Mouse (Mus musculus) testis, adult 2 months (tissue): Measurements from ENCODE around the gene Gm48552. TPM values are rescaled to one million over a fixed set of nuclear protein-coding genes. Genes with fewer than 3 reads are reported as not detected.
A peak's percentile ranks its signal among the peaks of the same experiment; 100 is the strongest.

Experiments
- H3K27ac ChIP-seq: fragments of 200-500 bp; 2 replicates; pipeline ENCODE4 v1.5.1; 2012; ENCODE audit warnings: low read depth, low read length; ENCODE audit not compliant: control insufficient read depth, insufficient read depth
- H3K27me3 ChIP-seq: fragments of 200-500 bp; 2 replicates; pipeline ENCODE4 v1.6.1; 2012; ENCODE audit warnings: mild to moderate bottlenecking, low read length, moderate library complexity; ENCODE audit not compliant: control insufficient read depth, insufficient read depth
- H3K36me3 ChIP-seq: fragments of 200-500 bp; 2 replicates; pipeline ENCODE4 v1.6.1; 2012; ENCODE audit warnings: mild to moderate bottlenecking, low read length; ENCODE audit not compliant: control insufficient read depth, insufficient read depth
- H3K4me1 ChIP-seq: fragments of 200-500 bp; 2 replicates; pipeline ENCODE4 v1.6.1; 2012; ENCODE audit warnings: low read length; ENCODE audit not compliant: control insufficient read depth, insufficient read depth
- H3K4me3 ChIP-seq: fragments of 200-500 bp; 2 replicates; pipeline ENCODE4 v1.5.1; 2012; ENCODE audit warnings: low read depth, mild to moderate bottlenecking, low read length, moderate library complexity, mixed read lengths; ENCODE audit not compliant: control insufficient read depth
- CTCF ChIP-seq: fragments of 200-500 bp; IDR thresholded peaks from 2 replicates; pipeline ENCODE4 v1.5.1; 2012; ENCODE audit warnings: low read depth, mild to moderate bottlenecking, inconsistent platforms, low read length, moderate library complexity; ENCODE audit not compliant: control insufficient read depth, insufficient read depth, insufficient replicate concordance
- POLR2A ChIP-seq: fragments of 200-500 bp; IDR thresholded peaks from 2 replicates; pipeline ENCODE4 v1.6.1; 2012; ENCODE audit warnings: low read depth, mild to moderate bottlenecking, inconsistent platforms, low read length, moderate library complexity; ENCODE audit not compliant: control insufficient read depth
- polyA plus RNA-seq: library from polyadenylated mRNA; depleted of rRNA; stranded (reverse); fragments of >200 nt; gene quantifications from 2 replicates; pipeline ENCODE4 v1.2.3, GENCODE M21; 2012; rRNA removed

The Gm48552 gene
- 0.65 TPM in 1 of 2 replicates, not detected in the other for polyA plus RNA-seq

- H3K4me3 ChIP-seq, result no peak within 1 kb of the TSS
- H3K27ac ChIP-seq, result no peak within 1 kb of the TSS
- H3K4me1 ChIP-seq, result peaks cover 38% of the 10 kb centered on the region
These were observed at the start of gene Gm48552 for GRCm38 (mm10) chr10:81388505-81389055. Gene Gm48552 (plus strand): TSS chr10:81389005.

GRCm38 (mm10) chr10:81340551-81341332 is 48.1 kb upstream of the Gm48552 start:
- Histone ChIP-seq H3K27ac (no peak overlapping the region), H3K27me3 (no peaks in the 10 kb centered on the region), H3K4me1 (peaks cover 45% of the 10 kb centered on the region), H3K4me3 (no peak overlapping the region), H3K36me3 (no peaks in the 10 kb centered on the region)
- TF ChIP-seq POLR2A (no peak), CTCF (no peak)

More at GRCm38 (mm10) chr10:81388505-81389055, at the start of gene Gm48552:
- H3K36me3 ChIP-seq, result no peaks in the 10 kb centered on the region
- TF ChIP-seq POLR2A (peak; percentile 46; the same call in 1 of the 2 replicates), CTCF (no peak)
- H3K27me3 ChIP-seq, result no peaks in the 10 kb centered on the region

DNA sequence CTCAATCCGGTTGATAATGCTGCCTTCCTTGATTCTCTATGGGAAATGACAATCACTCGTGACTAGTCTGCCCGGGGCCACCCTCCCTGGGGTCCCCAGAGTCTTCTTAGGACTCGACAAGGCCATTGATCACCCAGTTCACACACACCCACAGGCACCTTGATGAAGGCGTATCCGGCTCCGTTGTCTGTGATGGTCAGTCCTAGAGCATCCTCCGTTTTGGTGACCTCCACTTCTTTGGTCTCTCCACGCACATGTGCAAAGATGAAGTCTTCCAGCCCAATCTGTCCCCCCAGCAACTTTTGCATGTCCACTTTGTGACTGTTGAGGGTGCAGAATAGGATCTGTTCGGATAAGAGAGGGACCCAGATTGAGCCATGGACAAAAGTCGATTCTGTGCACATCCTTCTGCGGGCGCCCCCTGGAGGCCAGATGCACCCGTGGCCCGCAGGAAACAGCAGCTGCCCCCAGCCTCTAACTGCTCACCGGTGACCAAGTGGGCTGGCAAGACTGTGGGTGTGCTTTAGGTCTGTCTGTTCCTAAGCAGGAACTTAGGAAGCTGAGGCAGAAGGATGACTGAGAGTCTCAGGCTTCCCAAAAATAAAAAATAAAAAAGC is 47.4 kb upstream of the Gm48552 start:
- H3K27me3 ChIP-seq, result no peaks in the 10 kb centered on the region
- H3K4me3 ChIP-seq, result no peak overlapping the region
- TF ChIP-seq CTCF (peak; percentile 64), POLR2A (no peak)
- H3K4me1 ChIP-seq, result peaks cover 45% of the 10 kb centered on the region
- no peak overlapping the region for H3K27ac ChIP-seq
- H3K36me3 ChIP-seq, result no peaks in the 10 kb centered on the region

DNA sequence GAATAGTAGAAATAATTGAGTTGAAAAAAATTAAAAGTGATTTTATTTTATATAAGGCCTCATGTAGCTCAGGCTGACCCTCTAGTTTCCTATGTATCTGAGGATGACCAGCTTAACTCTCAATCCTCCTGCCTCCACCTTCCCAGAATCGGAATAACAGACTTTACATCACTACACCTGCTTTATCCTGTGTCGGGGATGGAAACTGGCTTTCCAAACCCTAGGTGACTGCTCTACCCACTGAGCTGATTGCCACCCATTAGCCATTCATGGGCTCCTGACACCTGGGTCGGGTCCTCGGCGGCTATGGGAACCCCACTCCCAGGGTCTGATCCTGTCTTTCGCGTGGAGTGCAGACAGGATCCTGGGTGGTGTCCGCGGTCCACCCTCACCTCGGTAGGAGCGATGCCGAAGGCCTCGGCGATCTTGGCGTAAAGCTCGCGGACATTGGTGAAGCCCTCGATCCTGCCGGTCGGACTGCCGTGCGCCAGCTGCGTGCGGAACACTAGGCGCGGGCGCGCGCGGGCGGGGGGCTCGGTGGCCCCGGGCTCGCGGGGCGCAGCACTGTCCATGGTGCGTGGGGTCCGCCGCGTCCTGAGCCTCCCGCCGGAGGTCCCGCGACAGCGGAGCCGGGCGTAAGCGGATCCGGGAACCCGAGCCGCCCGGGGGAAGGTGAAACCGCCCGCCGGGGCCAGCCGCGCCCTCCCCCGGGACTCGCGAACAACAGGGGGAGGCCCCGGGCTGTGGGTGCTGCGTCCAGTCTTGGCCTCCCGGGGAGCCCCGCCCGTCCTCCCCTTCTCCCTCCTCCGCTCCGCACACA is 45.9 kb upstream of the Gm48552 start, which contains the start of gene Gipc3:
TSS of gene Gipc3 (minus strand) at position 581 of the 820 bp plus-strand sequence.
- TF ChIP-seq CTCF (no peak), POLR2A (no peak)
- H3K36me3 ChIP-seq, result no peaks in the 10 kb centered on the region
- peak within 1 kb of the TSS; percentile 39 for H3K27ac ChIP-seq
- H3K4me3 ChIP-seq, result peak within 1 kb of the TSS; percentile 66
- peaks cover 36% of the 10 kb centered on the region for H3K4me1 ChIP-seq
- no peaks in the 10 kb centered on the region for H3K27me3 ChIP-seq

- H3K27me3 ChIP-seq, result no peaks in the 10 kb centered on the region
- no peak for TF ChIP-seq CTCF
- TF ChIP-seq POLR2A, result no peak
- peak overlapping the region; percentile 19; the same call in 1 of the 2 replicates for H3K27ac ChIP-seq
- H3K36me3 ChIP-seq, result no peaks in the 10 kb centered on the region
- peaks cover 37% of the 10 kb centered on the region for H3K4me1 ChIP-seq
- H3K4me3 ChIP-seq, result no peak overlapping the region
These were observed 44.2 kb upstream of the Gm48552 start for GRCm38 (mm10) chr10:81344421-81345161.

GRCm38 (mm10) chr10:81345162-81345534 is 43.7 kb upstream of the Gm48552 start:
- H3K27me3 ChIP-seq, result no peaks in the 10 kb centered on the region
- H3K4me1 ChIP-seq, result peaks cover 40% of the 10 kb centered on the region
- H3K4me3 ChIP-seq, result no peak overlapping the region
- TF ChIP-seq POLR2A (no peak), CTCF (no peak)
- H3K36me3 ChIP-seq, result no peaks in the 10 kb centered on the region
- peak overlapping the region; percentile 30; the same call in 1 of the 2 replicates for H3K27ac ChIP-seq
